Mouse (Mus musculus) lung, embryonic 14.5 days (tissue): Measurements from ENCODE around the gene Gm21317. TPM values are rescaled to one million over a fixed set of nuclear protein-coding genes. Genes with fewer than 3 reads are reported as not detected.
"Not testable (repeated sequence)": the region's sequence is repeated elsewhere in the genome, so short reads cannot be mapped to it uniquely, and the experiment has no call there.

ENCODE experiments used
- ATAC-seq: fragments of 200-750 bp; cut with Nextera tagmentation; 2 replicates; pipeline ENCODE4 v1.8.0; 2017; ENCODE audit warnings: mild to moderate bottlenecking, moderate TSS enrichment, moderate library complexity; ENCODE audit not compliant: insufficient read depth
- DNase-seq: peaks from one replicate; pipeline ENCODE4 v3.0.0-alpha.2; 2015
- H3K27ac ChIP-seq: fragments of 300-500 bp; sonication (generic); 2 replicates; pipeline ENCODE4 v1.5.1; 2014; ENCODE audit warnings: low read depth, mild to moderate bottlenecking, moderate library complexity
- H3K27me3 ChIP-seq: fragments of 300-500 bp; sonication (generic); 2 replicates; pipeline ENCODE4 v1.6.1; 2014; ENCODE audit warnings: low read length, control low read depth; ENCODE audit not compliant: insufficient read depth
- H3K36me3 ChIP-seq: fragments of 300-500 bp; sonication (generic); 2 replicates; pipeline ENCODE4 v1.6.1; 2014; ENCODE audit warnings: control low read depth; ENCODE audit not compliant: insufficient read depth
- H3K4me1 ChIP-seq: fragments of 300-500 bp; sonication (generic); 2 replicates; pipeline ENCODE4 v1.6.1; 2014; ENCODE audit warnings: antibody characterized with exemption, control low read depth; ENCODE audit not compliant: insufficient read depth
- H3K4me2 ChIP-seq: fragments of 300-500 bp; sonication (generic); 2 replicates; pipeline ENCODE4 v1.6.1; 2014; ENCODE audit warnings: mild to moderate bottlenecking
- H3K4me3 ChIP-seq: fragments of 300-500 bp; sonication (generic); 2 replicates; pipeline ENCODE4 v1.5.1; 2014; ENCODE audit warnings: low read depth, low read length
- H3K9ac ChIP-seq: fragments of 300-500 bp; sonication (generic); 2 replicates; pipeline ENCODE4 v1.6.1; 2014
- H3K9me3 ChIP-seq: fragments of 300-500 bp; sonication (generic); 2 replicates; pipeline ENCODE4 v1.6.1; 2016; ENCODE audit warnings: low read depth, low read length, control low read depth
- WGBS: fragments of 180-500 bp; shearing (Covaris S2); extraction: QIAGEN DNeasy Blood & Tissue Kit; methylation state at CpG from one replicate; pipeline ENCODE4 v1.1.7; 2014; 5-methylcytosine and 5-hydroxymethylcytosine counted together
- polyA plus RNA-seq: library from polyadenylated mRNA; unstranded; fragments of >200 nt; fragmentation: Nextera tagmentation; extraction: Ambion mirVana; gene quantifications from 2 replicates; pipeline ENCODE4 v1.2.1, GENCODE M21; 2014

Gm21317 gene
- not detected in 2 replicates for polyA plus RNA-seq

GRCm38 (mm10) chrY:82224927-82225326 is at the start of gene Gm21317:
TSS of gene Gm21317 (plus strand) at chrY:82225227.
- H3K4me2 ChIP-seq, H3K4me3 ChIP-seq, H3K4me1 ChIP-seq, H3K27me3 ChIP-seq, H3K27ac ChIP-seq, ATAC-seq, DNase-seq, H3K9me3 ChIP-seq, H3K9ac ChIP-seq, H3K36me3 ChIP-seq: not testable (repeated sequence)
- no CpG with 5 or more reads among the region's 6 CpGs for WGBS
